Mouse (Mus musculus) spleen, adult 2 months (tissue): ENCODE measurements around the gene Ly9.

ENCODE experiments used
- CTCF ChIP-seq: fragments of 200-500 bp; IDR thresholded peaks from 2 replicates; pipeline ENCODE4 v1.5.1; 2011; ENCODE audit warnings: mild to moderate bottlenecking, inconsistent platforms; ENCODE audit not compliant: insufficient read depth, insufficient read length, insufficient replicate concordance; ENCODE audit errors: extremely low read depth
- POLR2A ChIP-seq: fragments of 200-500 bp; IDR thresholded peaks from 2 replicates; pipeline ENCODE4 v1.6.1; 2011; ENCODE audit warnings: low read depth, low read length, inconsistent platforms

DNA sequence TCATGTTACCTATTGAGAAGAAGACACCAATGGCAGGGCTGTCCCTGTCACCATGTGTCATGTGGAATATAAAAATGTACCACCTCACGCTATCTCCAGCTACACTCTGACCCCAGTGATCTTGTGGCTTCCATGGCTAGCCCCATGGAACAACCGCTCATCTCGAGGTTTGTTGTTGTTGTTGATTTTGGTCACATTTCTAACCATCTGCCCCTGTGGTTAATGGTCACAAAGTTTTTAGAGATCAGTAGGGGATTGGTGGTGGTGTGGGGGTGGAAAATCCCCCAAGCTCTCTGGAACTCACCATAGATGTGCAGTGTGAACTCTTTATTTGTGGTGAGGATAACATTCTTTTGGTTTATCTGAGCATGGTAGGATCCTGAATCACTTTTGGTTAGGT, 2.5 kb downstream of the Ly9 start:
- TF ChIP-seq CTCF (no peak), POLR2A (no peak)
